Mouse (Mus musculus): Measurements from ENCODE around the gene Vipr2. TPM values are rescaled to one million over a fixed set of nuclear protein-coding genes. Genes with fewer than 3 reads are reported as not detected.

Gene Vipr2
- polyA plus RNA-seq, 1 experiment = 0.31 TPM

DNA sequence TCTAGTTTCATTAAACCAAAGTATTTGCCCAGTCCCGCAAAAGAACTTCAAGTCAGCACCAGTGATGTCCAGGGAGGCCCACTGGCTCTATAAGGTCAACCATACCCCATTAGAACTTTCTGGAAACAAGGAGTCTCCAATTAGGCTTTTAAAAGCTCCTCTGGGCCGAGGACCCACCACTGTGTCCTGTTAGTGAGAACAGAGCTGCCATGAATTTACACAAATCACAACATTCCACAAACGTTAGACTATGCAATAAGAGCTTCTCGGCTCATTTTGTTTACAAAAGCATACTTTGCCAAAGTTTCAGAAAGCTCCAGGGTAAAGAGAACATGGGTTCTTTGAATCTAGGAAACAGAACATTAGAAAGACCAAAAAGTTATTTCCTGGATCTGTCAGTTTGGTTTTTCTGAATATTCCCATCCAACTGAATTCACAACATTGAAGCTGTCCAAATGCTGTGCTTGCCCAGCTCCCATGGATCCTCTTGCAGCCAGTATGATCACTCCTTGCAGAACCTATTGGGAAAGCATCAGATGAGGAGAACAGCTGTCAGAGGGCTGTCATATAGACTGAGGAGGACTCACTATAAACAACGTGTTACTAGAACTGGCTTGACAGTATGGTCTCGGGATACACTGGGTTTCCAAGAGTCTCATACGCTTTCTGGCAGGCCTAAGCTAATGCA lies 33.6 kb downstream of the Vipr2 start:
- H3K79me2 ChIP-seq (ENCODE audit: control insufficient read depth, insufficient read depth) = no peaks in the 10 kb centered on the region
- no peak overlapping the region for H3K4me3 ChIP-seq
- no peak overlapping the region for H3K4me2 ChIP-seq (ENCODE audit: low read depth)
- TF ChIP-seq POLR2AphosphoS2 (IDR thresholded peaks at IDR 0.05; ENCODE audit: insufficient read length, low read depth) (no peak), MYOD1 (IDR thresholded peaks at IDR 0.05; ENCODE audit: control insufficient read depth in 1 of 3, insufficient read length in 2 of 3, low read depth in 2 of 3) (no peak), TCF3 (IDR thresholded peaks at IDR 0.05; ENCODE audit: insufficient read length, low read depth) (no peak), USF1 (IDR thresholded peaks at IDR 0.05; ENCODE audit: low read depth) (no peak), SRF (IDR thresholded peaks at IDR 0.05; ENCODE audit: control insufficient read depth, insufficient read length, low read depth) (no peak), REST (IDR thresholded peaks at IDR 0.05; ENCODE audit: insufficient read depth, insufficient read length) (no peak), MYOG (IDR thresholded peaks at IDR 0.05; ENCODE audit: control insufficient read depth in 1 of 3, insufficient read depth in 1 of 3, insufficient read length in 2 of 3, low read depth in 2 of 3) (no peak), CEBPB (IDR thresholded peaks at IDR 0.05; ENCODE audit: insufficient read depth, poor library complexity, severe bottlenecking) (no peak), MAX (IDR thresholded peaks at IDR 0.05; ENCODE audit: low read depth) (no peak), E2F4 (IDR thresholded peaks at IDR 0.05; ENCODE audit: insufficient read depth) (no peak), POLR2A (IDR thresholded peaks at IDR 0.05; ENCODE audit: insufficient read length, low read depth) (no peak), TCF12 (IDR thresholded peaks at IDR 0.05; ENCODE audit: insufficient read depth, poor library complexity, severe bottlenecking) (no peak)
- no peaks in the 10 kb centered on the region for H3K36me3 ChIP-seq (ENCODE audit: control insufficient read depth, insufficient read depth)
- no peak overlapping the region for H3ac ChIP-seq (ENCODE audit: control insufficient read depth, insufficient read length)
- no peaks in the 10 kb centered on the region for H3K27me3 ChIP-seq (ENCODE audit: control insufficient read depth, insufficient read depth, insufficient read length)

DNA sequence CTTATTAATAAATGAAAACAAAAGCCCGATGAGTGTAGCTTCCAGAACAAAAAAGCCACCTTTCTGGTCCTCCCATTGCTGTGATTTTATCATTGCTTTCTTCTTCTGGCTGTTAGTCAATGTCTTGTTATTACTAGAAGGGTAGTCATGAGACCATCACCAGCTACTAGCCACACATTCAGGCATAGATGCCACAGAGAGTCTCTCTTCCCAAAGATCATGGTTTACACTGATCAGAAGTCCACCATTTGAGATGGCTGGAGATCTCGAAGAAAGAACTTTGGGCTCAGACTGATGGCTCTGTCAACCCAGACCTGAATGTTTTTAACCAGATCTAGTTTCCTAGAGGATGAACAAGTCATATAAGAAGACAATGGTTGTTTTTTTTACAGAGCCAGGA lies 38.3 kb downstream of the Vipr2 start:
- H3K27me3 ChIP-seq (ENCODE audit: control insufficient read depth, insufficient read depth, insufficient read length) = no peaks in the 10 kb centered on the region
- no peaks in the 10 kb centered on the region for H3K36me3 ChIP-seq (ENCODE audit: control insufficient read depth, insufficient read depth)
- H3K79me2 ChIP-seq (ENCODE audit: control insufficient read depth, insufficient read depth) = no peaks in the 10 kb centered on the region
- no peak for TF ChIP-seq MAX (IDR thresholded peaks at IDR 0.05; ENCODE audit: low read depth)
- no peak for TF ChIP-seq POLR2A (IDR thresholded peaks at IDR 0.05; ENCODE audit: insufficient read length, low read depth)
- TF ChIP-seq TCF12 (IDR thresholded peaks at IDR 0.05; ENCODE audit: insufficient read depth, poor library complexity, severe bottlenecking) = no peak
- TF ChIP-seq TCF3 (IDR thresholded peaks at IDR 0.05; ENCODE audit: insufficient read length, low read depth) = no peak
- no peak overlapping the region for H3K4me2 ChIP-seq (ENCODE audit: low read depth)
- no peak overlapping the region for H3K4me3 ChIP-seq
- H3ac ChIP-seq (ENCODE audit: control insufficient read depth, insufficient read length) = no peak overlapping the region

DNA sequence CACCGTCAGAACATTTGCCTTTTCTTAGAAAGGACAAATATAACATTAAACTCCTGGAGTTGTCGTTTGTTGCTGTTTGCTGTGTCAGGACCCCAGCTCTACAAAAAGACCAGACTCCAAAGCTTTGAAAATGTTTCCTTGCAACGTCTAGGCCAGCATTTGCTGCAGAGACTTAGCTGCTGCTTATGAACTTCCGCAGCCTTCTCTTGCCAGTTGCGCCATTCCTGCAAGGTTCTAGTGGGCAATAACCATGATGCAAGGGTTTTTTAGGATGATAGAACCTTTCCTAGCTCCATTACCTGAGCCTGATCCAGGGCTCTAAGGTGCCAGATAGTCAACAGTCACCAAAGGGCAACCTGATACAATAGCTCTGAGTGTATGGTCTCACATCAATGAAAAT lies 38.9 kb downstream of the Vipr2 start:
- H3K4me3 ChIP-seq = no peak overlapping the region
- TF ChIP-seq TCF12 (IDR thresholded peaks at IDR 0.05; ENCODE audit: insufficient read depth, poor library complexity, severe bottlenecking) (no peak), REST (IDR thresholded peaks at IDR 0.05; ENCODE audit: insufficient read depth, insufficient read length) (no peak), SRF (IDR thresholded peaks at IDR 0.05; ENCODE audit: control insufficient read depth, insufficient read length, low read depth) (no peak), USF1 (IDR thresholded peaks at IDR 0.05; ENCODE audit: low read depth) (no peak), CEBPB (IDR thresholded peaks at IDR 0.05; ENCODE audit: insufficient read depth, poor library complexity, severe bottlenecking) (no peak), E2F4 (IDR thresholded peaks at IDR 0.05; ENCODE audit: insufficient read depth) (no peak), TCF3 (IDR thresholded peaks at IDR 0.05; ENCODE audit: insufficient read length, low read depth) (no peak), POLR2A (IDR thresholded peaks at IDR 0.05; ENCODE audit: insufficient read length, low read depth) (no peak), MYOD1 (IDR thresholded peaks at IDR 0.05; ENCODE audit: control insufficient read depth in 1 of 3, insufficient read length in 2 of 3, low read depth in 2 of 3) (no peak), MAX (IDR thresholded peaks at IDR 0.05; ENCODE audit: low read depth) (no peak), MYOG (IDR thresholded peaks at IDR 0.05; ENCODE audit: control insufficient read depth in 1 of 3, insufficient read depth in 1 of 3, insufficient read length in 2 of 3, low read depth in 2 of 3) (no peak), POLR2AphosphoS2 (IDR thresholded peaks at IDR 0.05; ENCODE audit: insufficient read length, low read depth) (no peak)
- H3ac ChIP-seq (ENCODE audit: control insufficient read depth, insufficient read length) = no peak overlapping the region
- no peak overlapping the region for H3K4me2 ChIP-seq (ENCODE audit: low read depth)
- no peaks in the 10 kb centered on the region for H3K79me2 ChIP-seq (ENCODE audit: control insufficient read depth, insufficient read depth)
- H3K27me3 ChIP-seq (ENCODE audit: control insufficient read depth, insufficient read depth, insufficient read length) = no peaks in the 10 kb centered on the region
- no peaks in the 10 kb centered on the region for H3K36me3 ChIP-seq (ENCODE audit: control insufficient read depth, insufficient read depth)

DNA sequence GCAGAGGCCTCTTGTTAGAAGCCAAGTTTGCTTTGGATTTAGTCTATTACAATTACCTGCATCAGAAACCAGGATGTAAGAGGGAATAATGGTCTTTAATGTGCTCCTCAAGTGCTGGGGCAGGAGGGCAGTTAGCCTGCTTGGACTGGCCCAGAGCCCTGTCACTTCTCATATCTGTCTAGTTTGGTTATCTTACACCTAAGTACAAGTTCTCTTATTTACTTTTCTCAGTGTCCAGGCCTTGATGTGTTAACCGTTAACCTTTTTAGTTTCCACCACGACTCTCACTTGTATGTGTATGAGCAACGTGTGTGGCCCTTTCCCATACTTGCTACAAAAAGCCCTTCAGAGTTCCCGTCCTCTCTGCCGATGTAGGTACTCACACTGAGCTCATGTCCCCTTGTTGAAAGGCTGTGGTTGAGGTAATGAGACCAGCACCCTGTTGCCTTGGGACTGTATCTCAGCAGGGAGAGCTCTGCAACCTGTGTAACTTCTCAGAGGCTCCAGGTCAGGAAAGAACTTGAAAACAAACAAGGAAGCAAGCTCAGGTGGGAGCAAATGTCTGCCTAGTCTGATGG lies 39.9 kb downstream of the Vipr2 start:
- H3K36me3 ChIP-seq (ENCODE audit: control insufficient read depth, insufficient read depth) = no peaks in the 10 kb centered on the region
- H3K4me2 ChIP-seq (ENCODE audit: low read depth) = no peak overlapping the region

More for the DNA sequence above, 39.9 kb downstream of the Vipr2 start:
- no peak overlapping the region for H3K4me3 ChIP-seq
- no peaks in the 10 kb centered on the region for H3K79me2 ChIP-seq (ENCODE audit: control insufficient read depth, insufficient read depth)
- H3K27me3 ChIP-seq (ENCODE audit: control insufficient read depth, insufficient read depth, insufficient read length) = no peaks in the 10 kb centered on the region
- no peak overlapping the region for H3ac ChIP-seq (ENCODE audit: control insufficient read depth, insufficient read length)
- TF ChIP-seq POLR2A (IDR thresholded peaks at IDR 0.05; ENCODE audit: insufficient read length, low read depth) = no peak
- no peak for TF ChIP-seq SRF (IDR thresholded peaks at IDR 0.05; ENCODE audit: control insufficient read depth, insufficient read length, low read depth)
- no peak for TF ChIP-seq REST (IDR thresholded peaks at IDR 0.05; ENCODE audit: insufficient read depth, insufficient read length)
- no peak for TF ChIP-seq POLR2AphosphoS2 (IDR thresholded peaks at IDR 0.05; ENCODE audit: insufficient read length, low read depth)
- no peak for TF ChIP-seq MAX (IDR thresholded peaks at IDR 0.05; ENCODE audit: low read depth)
- no peak for TF ChIP-seq MYOD1 (IDR thresholded peaks at IDR 0.05; ENCODE audit: control insufficient read depth in 1 of 3, insufficient read length in 2 of 3, low read depth in 2 of 3)
- TF ChIP-seq TCF3 (IDR thresholded peaks at IDR 0.05; ENCODE audit: insufficient read length, low read depth) = no peak
- TF ChIP-seq MYOG (IDR thresholded peaks at IDR 0.05; ENCODE audit: control insufficient read depth in 1 of 3, insufficient read depth in 1 of 3, insufficient read length in 2 of 3, low read depth in 2 of 3) = no peak
- no peak for TF ChIP-seq CEBPB (IDR thresholded peaks at IDR 0.05; ENCODE audit: insufficient read depth, poor library complexity, severe bottlenecking)
- TF ChIP-seq E2F4 (IDR thresholded peaks at IDR 0.05; ENCODE audit: insufficient read depth) = no peak
- no peak for TF ChIP-seq TCF12 (IDR thresholded peaks at IDR 0.05; ENCODE audit: insufficient read depth, poor library complexity, severe bottlenecking)
- no peak for TF ChIP-seq USF1 (IDR thresholded peaks at IDR 0.05; ENCODE audit: low read depth)

All from myocyte (in vitro differentiated cells).